Mouse (Mus musculus): ENCODE measurements at regions not wholly inside any gene's neighbourhood (a gene's known extent, or its start where the extent isn't known, plus 50 kb on each side); places are given as distances from the start of the nearest gene placed in this dataset.

GRCm38 (mm10) chr2:169212676-169213257 lies 257.4 kb upstream of the Zfp64 start:
- WGBS, result 40% methylated on average over 3 of the region's 3 CpGs
- H3K9me3 ChIP-seq (ENCODE audit: control insufficient read depth, low read length), result no peaks in the 10 kb centered on the region
- no peak overlapping the region for H3K9ac ChIP-seq (ENCODE audit: low read depth, low read length)
- no peak overlapping the region for H3K4me3 ChIP-seq (ENCODE audit: low read length)
- H3K4me2 ChIP-seq (ENCODE audit: low read depth, low read length), result no peak overlapping the region
- no peaks in the 10 kb centered on the region for H3K4me1 ChIP-seq (ENCODE audit: control insufficient read depth, insufficient read depth, low read length)
- no peaks in the 10 kb centered on the region for H3K27me3 ChIP-seq (replicated peaks; ENCODE audit: control insufficient read depth, insufficient read depth, low read length)
- ATAC-seq, result no peak
- no peaks in the 10 kb centered on the region for H3K36me3 ChIP-seq (ENCODE audit: control insufficient read depth, insufficient read depth, low read length)
- no peak overlapping the region for H3K27ac ChIP-seq (ENCODE audit: low read length)

GRCm38 (mm10) chr2:169204254-169204752 lies 248.9 kb upstream of the Zfp64 start:
- Histone ChIP-seq H3K4me3 (ENCODE audit: low read length) (no peak overlapping the region), H3K9ac (ENCODE audit: low read depth, low read length) (no peak overlapping the region), H3K4me2 (ENCODE audit: low read depth, low read length) (no peak overlapping the region), H3K36me3 (ENCODE audit: control insufficient read depth, insufficient read depth, low read length) (no peaks in the 10 kb centered on the region), H3K9me3 (ENCODE audit: control insufficient read depth, low read length) (no peaks in the 10 kb centered on the region), H3K4me1 (ENCODE audit: control insufficient read depth, insufficient read depth, low read length) (peaks cover 5% of the 10 kb centered on the region; the same call in 1 of the 2 replicates), H3K27ac (ENCODE audit: low read length) (no peak overlapping the region), H3K27me3 (replicated peaks; ENCODE audit: control insufficient read depth, insufficient read depth, low read length) (no peaks in the 10 kb centered on the region)
- ATAC-seq, result no peak
- WGBS, result 31% methylated on average over 19 of the region's 19 CpGs

- Histone ChIP-seq H3K4me2 (ENCODE audit: low read depth, low read length) (no peak overlapping the region), H3K4me3 (ENCODE audit: low read length) (no peak overlapping the region), H3K27ac (ENCODE audit: low read length) (no peak overlapping the region), H3K27me3 (replicated peaks; ENCODE audit: control insufficient read depth, insufficient read depth, low read length) (no peaks in the 10 kb centered on the region), H3K9me3 (ENCODE audit: control insufficient read depth, low read length) (no peaks in the 10 kb centered on the region), H3K36me3 (ENCODE audit: control insufficient read depth, insufficient read depth, low read length) (no peaks in the 10 kb centered on the region), H3K4me1 (ENCODE audit: control insufficient read depth, insufficient read depth, low read length) (no peaks in the 10 kb centered on the region), H3K9ac (ENCODE audit: low read depth, low read length) (no peak overlapping the region)
- WGBS, result 85% methylated on average over 7 of the region's 7 CpGs
- ATAC-seq, result no peak
Observed at GRCm38 (mm10) chr2:169191974-169192373, 236.6 kb upstream of the Zfp64 start.

GRCm38 (mm10) chr2:169191465-169191864 lies 236.1 kb upstream of the Zfp64 start:
- no peak overlapping the region for H3K27ac ChIP-seq (ENCODE audit: low read length)
- WGBS, result 41% methylated on average over 10 of the region's 10 CpGs
- ATAC-seq, result no peak
- no peaks in the 10 kb centered on the region for H3K36me3 ChIP-seq (ENCODE audit: control insufficient read depth, insufficient read depth, low read length)
- H3K27me3 ChIP-seq (replicated peaks; ENCODE audit: control insufficient read depth, insufficient read depth, low read length), result no peaks in the 10 kb centered on the region
- no peak overlapping the region for H3K4me3 ChIP-seq (ENCODE audit: low read length)
- H3K4me1 ChIP-seq (ENCODE audit: control insufficient read depth, insufficient read depth, low read length), result no peaks in the 10 kb centered on the region
- no peak overlapping the region for H3K9ac ChIP-seq (ENCODE audit: low read depth, low read length)
- H3K9me3 ChIP-seq (ENCODE audit: control insufficient read depth, low read length), result no peaks in the 10 kb centered on the region
- no peak overlapping the region for H3K4me2 ChIP-seq (ENCODE audit: low read depth, low read length)

- Histone ChIP-seq H3K27ac (ENCODE audit: low read length) (no peak overlapping the region), H3K27me3 (replicated peaks; ENCODE audit: control insufficient read depth, insufficient read depth, low read length) (no peaks in the 10 kb centered on the region), H3K4me1 (ENCODE audit: control insufficient read depth, insufficient read depth, low read length) (no peaks in the 10 kb centered on the region), H3K9me3 (ENCODE audit: control insufficient read depth, low read length) (no peaks in the 10 kb centered on the region), H3K4me2 (ENCODE audit: low read depth, low read length) (no peak overlapping the region), H3K4me3 (ENCODE audit: low read length) (no peak overlapping the region), H3K9ac (ENCODE audit: low read depth, low read length) (no peak overlapping the region), H3K36me3 (ENCODE audit: control insufficient read depth, insufficient read depth, low read length) (no peaks in the 10 kb centered on the region)
- WGBS, result 86% methylated on average over 3 of the region's 3 CpGs
- ATAC-seq, result no peak
Observed at GRCm38 (mm10) chr2:169177565-169177964, 222.2 kb upstream of the Zfp64 start.

GRCm38 (mm10) chr2:169168795-169169194 lies 213.4 kb upstream of the Zfp64 start:
- WGBS, result 79% methylated on average over 5 of the region's 5 CpGs
- H3K36me3 ChIP-seq (ENCODE audit: control insufficient read depth, insufficient read depth, low read length), result no peaks in the 10 kb centered on the region
- no peak overlapping the region for H3K4me3 ChIP-seq (ENCODE audit: low read length)
- H3K27ac ChIP-seq (ENCODE audit: low read length), result no peak overlapping the region
- H3K4me1 ChIP-seq (ENCODE audit: control insufficient read depth, insufficient read depth, low read length), result no peaks in the 10 kb centered on the region
- no peaks in the 10 kb centered on the region for H3K9me3 ChIP-seq (ENCODE audit: control insufficient read depth, low read length)
- H3K27me3 ChIP-seq (replicated peaks; ENCODE audit: control insufficient read depth, insufficient read depth, low read length), result no peaks in the 10 kb centered on the region
- no peak overlapping the region for H3K9ac ChIP-seq (ENCODE audit: low read depth, low read length)
- no peak overlapping the region for H3K4me2 ChIP-seq (ENCODE audit: low read depth, low read length)
- no peak for ATAC-seq

- Histone ChIP-seq H3K4me1 (ENCODE audit: control insufficient read depth, insufficient read depth, low read length) (no peaks in the 10 kb centered on the region), H3K27ac (ENCODE audit: low read length) (no peak overlapping the region), H3K9ac (ENCODE audit: low read depth, low read length) (no peak overlapping the region), H3K4me2 (ENCODE audit: low read depth, low read length) (no peak overlapping the region), H3K27me3 (replicated peaks; ENCODE audit: control insufficient read depth, insufficient read depth, low read length) (no peaks in the 10 kb centered on the region), H3K36me3 (ENCODE audit: control insufficient read depth, insufficient read depth, low read length) (no peaks in the 10 kb centered on the region), H3K4me3 (ENCODE audit: low read length) (no peak overlapping the region), H3K9me3 (ENCODE audit: control insufficient read depth, low read length) (no peaks in the 10 kb centered on the region)
- no peak for ATAC-seq
- 76% methylated on average over 6 of the region's 6 CpGs for WGBS
Observed at GRCm38 (mm10) chr2:169168376-169168775, 213.0 kb upstream of the Zfp64 start.

- Histone ChIP-seq H3K36me3 (ENCODE audit: control insufficient read depth, insufficient read depth, low read length) (no peaks in the 10 kb centered on the region), H3K9ac (ENCODE audit: low read depth, low read length) (no peak overlapping the region), H3K4me1 (ENCODE audit: control insufficient read depth, insufficient read depth, low read length) (peaks cover 5% of the 10 kb centered on the region; the same call in 1 of the 2 replicates), H3K4me3 (ENCODE audit: low read length) (no peak overlapping the region), H3K4me2 (ENCODE audit: low read depth, low read length) (no peak overlapping the region), H3K9me3 (ENCODE audit: control insufficient read depth, low read length) (no peaks in the 10 kb centered on the region), H3K27ac (ENCODE audit: low read length) (no peak overlapping the region), H3K27me3 (replicated peaks; ENCODE audit: control insufficient read depth, insufficient read depth, low read length) (no peaks in the 10 kb centered on the region)
- 67% methylated on average over 8 of the region's 8 CpGs for WGBS
- no peak for ATAC-seq
Observed at GRCm38 (mm10) chr2:169161651-169162050, 206.3 kb upstream of the Zfp64 start.

GRCm38 (mm10) chr2:169158760-169159159 lies 203.4 kb upstream of the Zfp64 start:
- Histone ChIP-seq H3K9me3 (ENCODE audit: control insufficient read depth, low read length) (no peaks in the 10 kb centered on the region), H3K9ac (ENCODE audit: low read depth, low read length) (0 out of 2 replicates have a peak overlapping the region, but pooled peaks have one; percentile 1)

More at GRCm38 (mm10) chr2:169158760-169159159, 203.4 kb upstream of the Zfp64 start:
- H3K4me3 ChIP-seq (ENCODE audit: low read length), result no peak overlapping the region
- H3K27ac ChIP-seq (ENCODE audit: low read length), result no peak overlapping the region
- no peaks in the 10 kb centered on the region for H3K36me3 ChIP-seq (ENCODE audit: control insufficient read depth, insufficient read depth, low read length)
- peak overlapping the region; percentile 34 for H3K4me2 ChIP-seq (ENCODE audit: low read depth, low read length)
- no peak for ATAC-seq
- 42% methylated on average over 11 of the region's 11 CpGs for WGBS
- H3K27me3 ChIP-seq (replicated peaks; ENCODE audit: control insufficient read depth, insufficient read depth, low read length), result no peaks in the 10 kb centered on the region
- peaks cover 5% of the 10 kb centered on the region; the same call in 1 of the 2 replicates for H3K4me1 ChIP-seq (ENCODE audit: control insufficient read depth, insufficient read depth, low read length)
